ENCODE assay signal across 8 mouse cellular contexts in the genomic region with DNA sequence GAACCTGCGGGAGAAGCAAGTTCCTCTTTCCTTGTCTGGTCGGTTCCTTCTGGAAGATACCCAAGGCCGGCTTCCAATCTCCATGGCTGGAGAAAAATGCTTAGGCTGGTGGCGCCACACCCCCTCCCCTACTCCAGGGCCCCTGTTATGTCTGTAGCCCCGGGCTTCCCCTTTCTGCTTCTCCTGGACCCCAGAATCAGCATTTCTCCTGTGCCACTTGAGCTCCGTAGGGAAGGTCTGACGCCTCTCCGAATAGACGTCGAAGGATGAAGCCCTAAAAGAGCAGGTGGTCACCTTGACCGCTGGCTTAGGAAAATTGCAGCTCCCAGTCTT. TPM values are rescaled to one million over a fixed set of nuclear protein-coding genes. Genes with fewer than 3 reads are reported as not detected.
DNase-seq lines count a peak whose midpoint lies in the region; ATAC-seq and TF ChIP-seq lines count a peak whose summit lies in the region.

No protein-coding gene starts in this region.

- TF ChIP-seq EP300 in heart, adult 2 months (IDR thresholded peaks at IDR 0.05; ENCODE audit: insufficient read depth, low read depth, low read length): no peak
- TF ChIP-seq EP300 in liver, postnatal 0 days (IDR thresholded peaks at IDR 0.05; ENCODE audit: low read depth): no peak

- no peaks in the 10 kb centered on the region; the same call in 1 of the 2 replicates for H3K79me2 ChIP-seq in heart, adult 2 months (replicated peaks; ENCODE audit: control insufficient read depth, insufficient read depth, low read length)
- no peaks in the 10 kb centered on the region for H3K79me2 ChIP-seq in C2C12 (ENCODE audit: control insufficient read depth, insufficient read depth)

- H3K4me2 ChIP-seq in forebrain, embryonic 16.5 days (ENCODE audit: low read length): peak overlapping the region; percentile 98
- peak overlapping the region; percentile 90 for H3K4me2 ChIP-seq in liver, postnatal 0 days (ENCODE audit: low read depth, low read length)

- peak; percentile 39 for ATAC-seq in forebrain, embryonic 16.5 days
- ATAC-seq in liver, postnatal 0 days: no peak; the same call in 1 of the 2 replicates

- H3K4me3 ChIP-seq in heart, adult 2 months: peak overlapping the region; percentile 96
- H3K4me3 ChIP-seq in C2C12 (ENCODE audit: insufficient read depth, poor library complexity, severe bottlenecking): peak overlapping the region; percentile 48
- H3K4me3 ChIP-seq in forebrain, embryonic 16.5 days (replicated peaks; ENCODE audit: low read length): peak overlapping the region; percentile 78
- H3K4me3 ChIP-seq in liver, postnatal 0 days (ENCODE audit: low read depth, low read length): peak overlapping the region; percentile 53

- peaks cover 2% of the 10 kb centered on the region for H3K36me3 ChIP-seq in heart, adult 2 months (ENCODE audit: control insufficient read depth, insufficient read depth, low read length)
- no peaks in the 10 kb centered on the region for H3K36me3 ChIP-seq in C2C12 (ENCODE audit: control insufficient read depth, insufficient read depth)
- H3K36me3 ChIP-seq in forebrain, embryonic 16.5 days (ENCODE audit: control insufficient read depth, insufficient read depth): no peaks in the 10 kb centered on the region
- no peaks in the 10 kb centered on the region for H3K36me3 ChIP-seq in liver, postnatal 0 days (replicated peaks; ENCODE audit: insufficient read depth, low read length)

- H3K27me3 ChIP-seq in heart, adult 2 months (ENCODE audit: control insufficient read depth, insufficient read depth, low read length): no peaks in the 10 kb centered on the region
- no peaks in the 10 kb centered on the region for H3K27me3 ChIP-seq in C2C12 (ENCODE audit: control insufficient read depth, insufficient read depth, insufficient read length)
- no peaks in the 10 kb centered on the region for H3K27me3 ChIP-seq in forebrain, embryonic 16.5 days (replicated peaks; ENCODE audit: control insufficient read depth, insufficient read depth, low read length)
- H3K27me3 ChIP-seq in liver, postnatal 0 days (ENCODE audit: insufficient read depth, low read length): peaks cover 16% of the 10 kb centered on the region; the same call in 1 of the 2 replicates

- H3K4me1 ChIP-seq in heart, adult 2 months (ENCODE audit: control insufficient read depth, insufficient read depth, low read length): peaks cover 29% of the 10 kb centered on the region
- H3K4me1 ChIP-seq in forebrain, embryonic 16.5 days (replicated peaks; ENCODE audit: control insufficient read depth, insufficient read depth, low read length): peaks cover 26% of the 10 kb centered on the region
- H3K4me1 ChIP-seq in liver, postnatal 0 days (ENCODE audit: insufficient read depth): peaks cover 25% of the 10 kb centered on the region

- no peak for TF ChIP-seq POLR2A in heart, adult 2 months (IDR thresholded peaks at IDR 0.05; ENCODE audit: insufficient read depth, low read depth, low read length)

- peak overlapping the region; percentile 46 for H3ac ChIP-seq in C2C12 (ENCODE audit: control insufficient read depth, insufficient read length, low read depth)

- peak overlapping the region; percentile 95 for H3K9ac ChIP-seq in heart, adult 2 months (ENCODE audit: low read depth, low read length)
- peak overlapping the region; percentile 82 for H3K9ac ChIP-seq in forebrain, embryonic 16.5 days (replicated peaks; ENCODE audit: low read depth, low read length)
- H3K9ac ChIP-seq in liver, postnatal 0 days (replicated peaks): peak overlapping the region; percentile 70

- intact Hi-C loops in heart, adult 2 months (cut with DNase I): no loop called here

- DNase-seq in heart, adult 2 months: no peak
- no peak for DNase-seq in heart, adult 8-10 months (ENCODE audit: low spot score)
- DNase-seq in liver, postnatal 0 days: no peak
- DNase-seq in right cerebral cortex, adult 18-20 months: no peak
- DNase-seq in cerebellum, adult 9-11 months: no peak
- no peak for DNase-seq in retina, postnatal 1 day

- no peaks in the 10 kb centered on the region for H3K9me3 ChIP-seq in forebrain, embryonic 16.5 days (ENCODE audit: control insufficient read depth, low read length)
- no peaks in the 10 kb centered on the region for H3K9me3 ChIP-seq in liver, postnatal 0 days (ENCODE audit: low read length)

- no peak for TF ChIP-seq CTCF in heart, adult 2 months (IDR thresholded peaks at IDR 0.05)
- TF ChIP-seq CTCF in C2C12 (IDR thresholded peaks at IDR 0.05; ENCODE audit: control insufficient read depth, insufficient read depth, insufficient read length): no peak
- no peak for TF ChIP-seq CTCF in liver, postnatal 0 days (IDR thresholded peaks at IDR 0.05; ENCODE audit: low read depth)

- peak overlapping the region; percentile 91 for H3K27ac ChIP-seq in heart, adult 2 months
- H3K27ac ChIP-seq in forebrain, embryonic 16.5 days (ENCODE audit: low read length): no peak overlapping the region
- H3K27ac ChIP-seq in liver, postnatal 0 days (ENCODE audit: low read depth): no peak overlapping the region

- H3K79me3 ChIP-seq in C2C12 (ENCODE audit: low read depth): no peaks in the 10 kb centered on the region

- WGBS in heart, adult 2 months: 10% methylated on average over 11 of the region's 11 CpGs
- WGBS in forebrain, embryonic 16.5 days: 4% methylated on average over 11 of the region's 11 CpGs
- WGBS in liver, postnatal 0 days (ENCODE audit: insufficient replicate concordance): 9% methylated on average over 11 of the region's 11 CpGs

TF ChIP-seq in C2C12, 6 proteins besides CTCF, POLR2A, EP300 and RAD21:
- no peak for TF ChIP-seq CEBPB (IDR thresholded peaks at IDR 0.05; ENCODE audit: low read depth)

RNA-seq across cellular contexts. Expression of gene Pald1, which starts 0.4 kb away (rescaled TPM):
- 10 to 100 TPM; 15.3 to 17.6 TPM for total RNA-seq in heart, adult 2 months (2021)
- 17.7 and 20.4 TPM in 2 replicates for polyA plus RNA-seq in heart, adult 2 months (2012; rRNA removed)
- 10 to 100 TPM; 11.3 to 21.8 (median 12.9) TPM for total RNA-seq in heart, adult 8-10 months (2022)
- polyA plus RNA-seq in C2C12 (2012; fragmentation: generic; extraction: Trizol): 8.9 TPM
- polyA plus RNA-seq in forebrain, embryonic 16.5 days (2015; fragmentation: Nextera tagmentation; extraction: Ambion mirVana): 17.1 and 18.0 TPM in 2 replicates
- 3.7 and 3.8 TPM in 2 replicates for polyA plus RNA-seq in liver, postnatal 0 days (2015; fragmentation: Nextera tagmentation; extraction: Ambion mirVana)

RNA-seq across cellular contexts. Expression of gene Nodal, which starts 34.1 kb away (rescaled TPM):
- under 1 TPM in 1 of 2 experiments, not detected in 1; 0.10 TPM for total RNA-seq in heart, adult 2 months (2021)
- 0.04 and 0.38 TPM in 2 replicates for polyA plus RNA-seq in heart, adult 2 months (2012; rRNA removed)
- total RNA-seq in heart, adult 8-10 months (2022): under 1 TPM in 1 of 4 experiments, not detected in 3; 0.11 TPM
- not detected for polyA plus RNA-seq in C2C12 (2012; fragmentation: generic; extraction: Trizol)
- 0.10 and 0.15 TPM in 2 replicates for polyA plus RNA-seq in forebrain, embryonic 16.5 days (2015; fragmentation: Nextera tagmentation; extraction: Ambion mirVana)
- 0.08 and 0.19 TPM in 2 replicates for polyA plus RNA-seq in liver, postnatal 0 days (2015; fragmentation: Nextera tagmentation; extraction: Ambion mirVana)
